Mouse (Mus musculus) layer of hippocampus, adult 18-20 months (tissue): ENCODE data around the gene Slc11a1. TPM values are rescaled to one million over a fixed set of nuclear protein-coding genes. Genes with fewer than 3 reads are reported as not detected.
"Not testable (repeated sequence)": the region's sequence is repeated elsewhere in the genome, so short reads cannot be mapped to it uniquely, and the experiment has no call there.

Experiments used
- DNase-seq, 2 experiments: peaks; one replicate each; pipeline ENCODE4 v3.0.0; 2022; ENCODE audit warnings: low spot score in 2 of 2
- total RNA-seq, 2 experiments: library from RNA; stranded (reverse); gene quantifications; 2 replicates each; pipeline ENCODE4 v1.2.3; 2021

The Slc11a1 gene
- total RNA-seq, 2 experiments from 2014 or later, result 3.2 to 4.5 TPM

DNA sequence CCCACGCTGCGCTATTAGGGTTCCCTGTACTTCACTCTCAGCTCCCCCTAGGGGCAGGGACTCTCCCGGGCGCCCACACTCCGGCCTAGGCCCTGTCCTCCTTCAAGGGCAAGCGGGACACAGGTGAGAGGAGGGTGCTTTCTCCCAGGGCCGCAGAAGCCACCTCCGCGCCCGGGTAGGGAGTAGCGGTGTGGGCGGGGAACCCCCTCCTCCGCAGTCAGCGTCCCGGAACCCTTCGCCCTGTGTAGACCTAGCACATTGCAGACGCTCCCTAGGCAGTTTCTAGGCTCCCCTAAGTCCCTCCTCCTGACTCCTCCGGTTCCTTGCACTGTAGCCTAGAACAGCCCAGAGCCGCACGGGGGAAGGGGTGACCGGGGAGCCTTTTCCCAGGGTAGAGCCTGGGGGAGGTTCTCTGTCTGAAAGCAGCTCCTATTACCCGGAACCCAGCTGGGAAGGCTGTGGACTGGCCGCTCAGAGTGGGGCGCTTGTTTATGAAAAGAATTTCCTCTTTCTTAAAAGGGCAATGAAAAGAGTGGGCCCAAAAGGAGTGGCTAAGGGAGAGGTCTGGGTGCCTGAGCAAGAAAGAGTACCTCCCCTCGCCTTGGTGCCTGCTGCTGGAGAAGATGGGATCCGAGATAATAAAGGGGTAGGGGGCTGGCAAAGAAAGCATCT is 11.9 kb downstream of the Slc11a1 start:
- DNase-seq, result peak; percentile 93 to 96

- no peak for DNase-seq
Observed at GRCm38 (mm10) chr1:74387386-74387988, 12.5 kb downstream of the Slc11a1 start.

- DNase-seq, result no peak
Observed at GRCm38 (mm10) chr1:74388398-74388920, 13.5 kb downstream of the Slc11a1 start.

DNA sequence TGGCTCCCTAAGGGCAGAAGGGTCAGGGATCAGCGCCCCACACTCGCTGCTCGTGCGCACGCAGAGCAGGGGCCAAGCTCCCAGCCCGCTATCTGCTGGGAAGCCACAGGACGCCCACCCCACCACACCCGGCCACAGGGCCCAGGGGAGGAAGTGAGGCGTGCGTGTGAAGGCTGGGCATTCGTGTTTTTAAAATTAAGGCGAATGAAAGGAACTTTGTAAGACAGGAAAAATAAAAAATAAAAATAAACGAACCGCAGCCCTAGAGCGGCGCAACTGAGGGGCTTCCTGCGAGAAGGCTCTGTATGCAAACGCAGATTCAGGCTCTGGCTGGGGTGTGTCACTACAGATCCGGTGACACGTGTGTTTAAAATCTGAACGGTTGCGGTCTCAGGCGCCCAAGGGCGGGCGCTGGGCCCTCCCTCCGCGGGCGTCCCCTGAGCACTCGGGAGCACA is 14.9 kb downstream of the Slc11a1 start:
- DNase-seq, result no peak

DNA sequence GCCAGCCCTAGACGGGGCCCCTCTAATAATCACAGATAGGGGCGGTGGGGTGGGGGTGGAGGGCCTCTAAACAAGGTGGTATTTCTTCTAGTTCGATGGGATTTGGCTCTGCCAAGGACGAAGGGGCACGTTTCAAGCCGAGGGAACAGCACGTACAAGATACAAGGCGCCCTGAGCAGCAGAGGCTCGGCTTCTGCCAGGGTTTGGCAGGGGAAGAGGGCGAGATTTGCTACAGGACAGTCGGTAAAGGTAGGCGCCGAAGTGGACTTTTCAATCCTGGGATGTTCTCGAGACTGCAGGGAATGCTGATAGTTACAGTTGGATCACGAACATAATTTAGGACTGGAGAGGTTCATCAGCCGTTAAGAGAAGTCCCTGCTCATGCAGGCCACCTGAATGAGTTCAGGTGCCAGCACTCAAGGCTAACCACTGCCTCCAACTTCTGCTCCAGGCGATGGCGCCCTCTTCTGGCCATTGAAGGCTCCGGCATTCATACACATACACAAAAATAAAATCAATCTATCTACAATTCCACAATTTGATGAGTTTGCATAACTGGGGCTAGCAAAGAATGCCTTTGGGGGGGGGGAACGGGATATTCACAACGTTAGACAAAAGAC is 15.4 kb downstream of the Slc11a1 start:
- no peak for DNase-seq

GRCm38 (mm10) chr1:74390924-74391748 is 16.1 kb downstream of the Slc11a1 start, which contains the start of gene Ctdsp1:
Ctdsp1 (plus strand) TSS chr1:74391509.
- DNase-seq, result peak; percentile 94 to 97

- DNase-seq, result no peak
Observed at GRCm38 (mm10) chr1:74391844-74392441, 16.9 kb downstream of the Slc11a1 start.

DNA sequence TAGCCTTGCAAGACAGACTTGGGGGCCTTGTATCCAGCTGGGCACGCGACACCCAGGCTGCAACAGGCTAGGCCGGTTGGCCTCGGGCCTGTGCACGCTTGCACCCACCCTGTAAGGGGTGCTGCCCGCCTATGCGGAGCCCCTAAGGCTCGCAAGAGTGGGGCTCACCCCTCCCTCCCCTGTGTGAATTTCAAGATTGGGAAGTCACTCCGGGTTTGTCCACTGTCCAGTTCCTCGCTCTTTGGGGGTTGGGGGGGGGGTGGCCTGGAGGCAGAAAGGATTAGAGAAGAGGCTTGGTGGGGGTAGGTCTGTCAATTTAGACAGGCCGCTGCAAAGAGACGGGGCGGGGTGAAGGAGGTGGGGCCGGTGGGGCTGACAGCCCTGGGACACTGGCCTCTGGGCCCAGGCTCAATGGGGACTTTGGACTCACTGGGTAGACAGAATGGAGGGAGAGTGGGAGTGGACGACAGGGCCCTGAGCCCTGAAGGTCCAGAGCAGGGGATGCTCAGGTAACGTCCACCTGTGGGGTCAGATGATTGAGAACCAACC is 17.5 kb downstream of the Slc11a1 start:
- no peak for DNase-seq

DNA sequence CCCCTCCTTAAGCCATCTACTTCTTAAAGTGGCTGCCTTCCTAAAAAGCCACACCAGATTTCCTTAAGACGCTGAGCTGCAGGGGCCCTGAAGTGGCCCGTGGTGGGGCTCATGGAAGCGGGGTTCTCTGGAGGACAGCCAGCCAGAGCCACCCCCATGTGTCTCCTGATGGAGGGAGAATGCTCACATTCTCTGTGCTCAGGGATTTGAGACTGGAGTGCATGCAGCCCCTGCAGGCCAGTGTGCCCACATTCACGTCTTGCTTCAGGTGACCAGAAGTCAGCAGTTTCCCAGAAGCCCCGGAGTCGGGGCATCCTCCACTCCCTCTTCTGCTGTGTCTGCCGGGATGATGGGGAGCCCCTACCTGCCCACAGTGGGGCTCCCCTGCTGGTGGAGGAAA is 18.0 kb downstream of the Slc11a1 start:
- no peak for DNase-seq

DNA sequence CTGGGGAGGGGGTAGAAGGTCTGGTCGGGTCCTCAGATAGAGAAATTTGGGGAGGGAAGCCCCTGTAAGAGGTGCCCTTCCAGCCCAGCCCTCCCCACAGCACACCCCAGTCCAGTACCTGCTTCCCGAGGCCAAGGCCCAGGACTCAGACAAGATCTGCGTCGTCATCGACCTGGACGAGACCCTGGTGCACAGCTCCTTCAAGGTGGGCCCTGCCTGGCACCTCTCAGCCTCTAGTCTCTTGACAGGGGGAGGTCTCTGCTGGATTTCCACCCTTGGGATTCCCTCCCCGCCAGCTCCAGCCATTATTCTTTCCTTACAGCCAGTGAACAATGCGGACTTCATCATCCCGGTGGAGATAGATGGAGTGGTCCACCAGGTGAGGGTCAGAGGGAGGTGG is 18.7 kb downstream of the Slc11a1 start:
- DNase-seq, result no peak

DNA sequence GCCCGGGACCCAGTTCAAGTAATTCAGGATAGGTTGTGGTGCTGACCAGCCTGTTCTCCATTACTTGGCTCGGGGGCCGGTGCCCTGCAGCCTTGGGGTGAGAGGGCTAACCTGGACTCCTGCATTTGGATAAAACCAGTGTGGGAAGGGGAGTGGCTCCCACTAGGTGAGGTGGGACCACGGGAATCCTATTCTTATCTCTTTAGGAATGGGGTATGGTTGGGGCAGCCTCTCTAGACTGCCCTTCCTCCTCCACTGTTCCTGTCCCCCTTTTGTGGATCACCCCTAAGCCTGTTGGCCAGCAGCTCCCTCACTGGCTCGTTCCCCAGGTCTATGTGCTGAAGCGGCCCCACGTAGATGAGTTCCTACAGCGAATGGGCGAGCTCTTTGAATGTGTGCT is 19.3 kb downstream of the Slc11a1 start:
- DNase-seq, result no peak

DNA sequence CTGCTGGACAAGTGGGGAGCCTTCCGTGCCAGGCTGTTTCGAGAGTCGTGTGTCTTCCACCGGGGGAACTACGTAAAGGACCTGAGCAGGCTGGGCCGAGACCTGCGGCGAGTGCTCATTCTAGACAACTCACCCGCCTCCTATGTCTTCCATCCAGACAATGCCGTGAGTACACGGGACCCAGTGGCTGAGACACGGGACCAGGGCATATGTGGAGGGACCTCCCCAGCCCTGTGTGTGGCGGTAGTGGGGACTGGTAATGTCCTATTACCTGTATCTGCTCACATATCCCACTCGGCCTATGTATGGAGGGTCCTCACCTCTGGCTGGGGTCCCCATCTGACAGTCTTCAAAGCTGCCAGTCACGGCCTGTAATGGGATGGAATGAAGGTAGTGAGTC is 19.9 kb downstream of the Slc11a1 start:
- DNase-seq, result no peak

DNA sequence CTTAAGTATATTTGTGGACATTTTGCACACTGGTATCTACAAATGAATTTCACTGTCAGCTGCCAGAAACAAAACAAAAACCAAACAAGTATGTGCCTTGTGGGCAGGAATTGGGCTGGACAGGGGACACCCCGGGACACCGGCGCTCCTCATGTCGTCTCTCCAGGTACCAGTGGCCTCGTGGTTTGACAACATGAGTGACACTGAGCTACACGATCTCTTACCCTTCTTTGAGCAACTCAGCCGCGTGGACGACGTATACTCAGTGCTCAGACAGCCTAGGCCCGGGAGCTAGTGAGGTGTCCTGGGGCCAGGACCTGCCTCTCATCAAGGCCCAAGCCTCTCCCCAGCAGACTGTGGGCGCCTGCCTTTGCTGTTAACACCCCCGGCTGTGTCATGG is 20.3 kb downstream of the Slc11a1 start:
- DNase-seq, result no peak

DNA sequence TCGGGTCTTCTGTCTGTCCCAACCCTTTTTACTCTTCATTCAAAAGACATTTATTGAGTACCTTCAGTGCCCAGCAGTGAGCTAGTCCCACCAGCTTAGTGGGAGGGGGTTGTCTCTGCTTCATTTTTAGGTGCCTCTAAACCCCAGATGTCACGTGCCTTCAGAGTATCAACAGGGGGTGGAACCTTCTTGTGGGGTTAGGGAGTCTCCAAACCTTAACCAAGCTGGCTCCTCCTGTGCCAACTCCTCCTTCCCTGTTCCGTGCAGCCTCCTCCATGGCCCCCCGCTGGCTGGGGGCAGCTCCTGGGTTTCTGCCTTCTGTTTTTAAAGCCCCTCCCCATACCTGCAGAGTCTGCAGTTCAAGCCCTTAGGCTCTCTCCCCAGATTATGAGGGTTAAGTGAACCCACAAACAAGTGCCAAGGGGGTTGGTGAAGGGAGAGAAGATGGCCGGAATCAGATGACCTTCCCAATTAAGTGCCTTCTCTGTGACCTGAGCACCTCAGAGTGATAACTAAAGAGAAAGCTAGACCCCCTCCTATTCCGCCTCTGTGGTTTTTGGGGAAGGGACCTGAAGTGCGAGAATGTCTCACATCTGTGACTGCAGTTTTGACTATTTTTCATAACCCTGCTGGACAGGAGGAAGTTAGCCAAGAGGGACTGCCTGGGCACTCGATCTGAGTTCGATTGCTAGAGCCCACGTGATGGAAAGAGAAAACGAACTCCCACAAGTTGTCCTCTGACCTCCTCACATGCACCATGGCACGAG is 21.6 kb downstream of the Slc11a1 start:
- DNase-seq, result not testable (repeated sequence)

DNA sequence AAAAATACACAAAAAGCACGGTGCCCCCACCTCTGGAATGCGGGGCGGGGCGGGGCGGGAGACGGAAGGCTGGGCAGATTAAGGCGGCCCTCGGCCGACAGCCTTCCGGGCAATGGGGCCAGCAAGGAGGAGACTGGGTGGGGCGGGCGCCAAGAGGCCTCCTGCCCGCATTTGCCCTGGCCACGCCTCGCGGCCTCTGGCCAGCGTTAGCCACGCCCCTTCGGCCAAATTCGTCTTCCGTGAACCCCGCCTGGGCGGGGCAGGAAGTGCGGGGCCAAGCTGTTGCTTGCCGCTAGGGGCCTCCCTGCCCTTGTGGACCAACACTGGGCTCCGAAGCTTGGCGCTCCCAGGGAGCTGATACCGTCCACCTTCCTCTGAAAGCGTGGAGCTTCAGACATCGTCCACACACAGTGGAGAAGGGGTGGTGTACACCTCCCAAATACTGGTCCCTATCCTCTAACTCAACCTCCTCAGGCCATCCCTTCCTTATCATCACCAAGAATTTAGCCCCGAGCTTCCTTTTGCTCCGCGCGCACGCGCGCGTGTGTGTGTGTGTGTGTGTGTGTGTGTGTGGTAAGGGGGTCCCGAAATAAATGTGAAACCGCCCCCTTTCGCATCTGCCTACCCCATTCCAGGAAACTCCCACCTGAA is 22.4 kb downstream of the Slc11a1 start:
- peak; percentile 86 to 92 for DNase-seq

DNA sequence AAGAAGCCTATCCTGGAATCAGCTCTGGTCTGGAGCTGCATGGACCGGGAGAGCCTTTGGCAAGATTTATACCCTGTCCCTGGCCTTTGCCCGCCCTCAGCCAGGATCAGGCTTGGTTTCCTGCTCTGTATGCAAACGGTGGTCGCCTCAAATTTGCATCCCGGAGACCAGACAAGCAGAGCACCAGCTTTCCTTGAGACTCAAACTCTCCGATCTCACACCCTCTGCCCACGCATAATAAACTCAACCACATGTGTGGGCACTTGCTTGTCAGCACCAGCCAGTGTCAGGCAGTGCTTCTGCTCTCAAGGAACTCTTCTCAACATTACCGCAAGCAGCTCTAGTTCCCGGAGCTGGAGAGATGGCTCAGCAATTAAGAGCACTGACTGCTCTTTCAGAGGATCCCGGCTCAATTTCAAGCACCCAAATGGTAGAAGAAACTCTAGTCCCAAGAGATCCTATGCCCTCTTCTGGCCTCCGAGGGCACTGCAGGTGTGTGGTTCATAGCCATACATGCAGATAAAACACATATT is 23.0 kb downstream of the Slc11a1 start:
- DNase-seq, result peak in 1 of 2 experiments; percentile 55

DNA sequence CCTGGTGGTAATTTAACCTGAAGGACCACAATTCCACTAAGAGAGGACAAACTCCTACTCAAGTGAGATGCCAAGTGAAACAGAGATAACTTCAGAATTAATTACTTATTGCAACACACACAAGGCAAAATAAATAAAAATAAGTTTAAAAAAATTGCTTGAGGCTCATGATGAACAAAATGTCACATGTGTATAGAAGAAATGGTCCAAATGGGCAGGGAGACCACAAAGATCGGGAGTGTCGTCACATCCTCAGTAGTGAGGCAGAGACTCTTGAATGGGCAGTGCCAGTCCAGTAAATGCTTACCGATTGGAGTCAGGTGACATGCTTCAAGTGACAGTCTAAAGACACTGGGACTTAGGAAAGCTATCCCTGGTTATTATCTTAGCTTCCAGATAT is 25.5 kb downstream of the Slc11a1 start:
- no peak for DNase-seq

- no peak for DNase-seq
Observed at GRCm38 (mm10) chr1:74401015-74401702, 26.2 kb downstream of the Slc11a1 start.
